Mouse (Mus musculus): ENCODE measurements around the gene Plcg2.

GRCm38 (mm10) chr8:117488246-117489005, 9.7 kb upstream of the Plcg2 start:
- TF ChIP-seq POLR2A (IDR thresholded peaks at IDR 0.05; ENCODE audit: low read depth, low read length) (no peak), CTCF (IDR thresholded peaks at IDR 0.05; ENCODE audit: extremely low read depth, insufficient read length, insufficient replicate concordance, low read depth, low read length) (no peak)
